Mouse (Mus musculus) left cerebral cortex, postnatal 14 days (tissue): ENCODE measurements at regions not wholly inside any gene's neighbourhood (a gene's known extent, or its start where the extent isn't known, plus 50 kb on each side); places are given as distances from the start of the nearest gene placed in this dataset.
A peak's percentile ranks its signal among the peaks of the same experiment; 100 is the strongest.

Source experiments
- DNase-seq, 2 experiments: peaks; one replicate each; pipeline ENCODE4 v3.0.0; 2021 to 2022; ENCODE audit warnings: low spot score in 2 of 2, mixed read lengths in 1 of 2
- intact Hi-C: fragments of 180-260 bp; cut with DNase I; formaldehyde crosslinking; loops from one replicate; pipeline ENCODE4 v1.15.1; 2025

DNA sequence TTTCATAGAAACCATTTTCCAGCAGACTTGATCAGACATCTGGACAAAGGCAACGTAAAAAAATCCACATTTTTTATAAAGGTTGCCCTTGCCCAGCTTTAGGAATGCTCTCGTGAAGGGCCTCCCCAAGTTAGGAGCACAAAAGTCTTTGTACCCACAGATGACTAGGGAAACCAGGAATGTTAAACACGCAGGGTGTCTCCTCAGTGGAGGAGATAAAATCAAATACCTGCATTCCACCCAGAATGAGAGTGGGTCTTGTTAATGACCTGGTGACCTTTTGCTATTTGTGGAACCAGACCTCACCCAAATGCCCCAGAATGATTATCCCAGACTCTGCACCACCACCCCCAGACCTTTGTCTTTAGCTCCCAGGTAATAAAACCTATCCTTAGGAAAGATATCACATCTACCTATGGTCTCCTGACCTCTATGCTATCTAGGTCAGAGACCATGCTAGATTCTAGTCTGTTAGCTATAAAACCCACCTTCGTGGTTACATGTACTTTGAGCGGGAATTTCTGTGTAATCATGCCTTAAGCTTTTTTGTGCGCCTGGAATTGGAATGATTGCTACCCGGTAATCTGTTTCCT is 146.6 kb downstream of the Dad1 start:
- intact Hi-C loops = no loop called here
- DNase-seq = no peak

- intact Hi-C loops = no loop called here
- no peak for DNase-seq
Observed at GRCm38 (mm10) chr14:54104243-54104642, 149.7 kb downstream of the Dad1 start.

- intact Hi-C loops = no loop called here
- DNase-seq = no peak
Observed at GRCm38 (mm10) chr14:54103541-54103940, 150.4 kb downstream of the Dad1 start.

DNA sequence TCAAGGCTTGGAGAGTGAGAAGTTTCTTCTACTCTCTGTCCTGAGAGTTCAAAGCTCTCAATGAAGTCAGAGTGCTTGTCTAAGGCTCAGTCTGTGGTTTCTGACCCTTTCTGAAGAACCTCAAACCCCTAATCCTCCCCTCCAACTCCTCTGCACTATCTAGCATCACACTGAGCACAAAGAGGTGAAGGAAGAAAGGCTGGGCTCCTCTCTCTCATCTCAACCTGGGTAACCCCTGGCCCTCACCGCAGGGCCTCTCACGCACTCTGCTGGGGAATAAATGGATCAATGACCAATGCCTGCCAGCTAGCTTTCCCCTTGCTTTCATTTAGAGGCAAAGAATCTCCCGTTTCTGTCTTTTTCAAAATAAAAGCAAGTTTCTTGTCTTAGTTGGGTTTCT is 150.8 kb downstream of the Dad1 start:
- intact Hi-C loops = no loop called here
- DNase-seq = no peak

- no peak for DNase-seq
- intact Hi-C loops = no loop called here
Observed at GRCm38 (mm10) chr14:54101775-54102174, 152.1 kb downstream of the Dad1 start.

- intact Hi-C loops = no loop called here
- peak in 1 of 2 experiments; percentile 14 for DNase-seq
Observed at GRCm38 (mm10) chr14:54099360-54099759, 154.5 kb downstream of the Dad1 start.

DNA sequence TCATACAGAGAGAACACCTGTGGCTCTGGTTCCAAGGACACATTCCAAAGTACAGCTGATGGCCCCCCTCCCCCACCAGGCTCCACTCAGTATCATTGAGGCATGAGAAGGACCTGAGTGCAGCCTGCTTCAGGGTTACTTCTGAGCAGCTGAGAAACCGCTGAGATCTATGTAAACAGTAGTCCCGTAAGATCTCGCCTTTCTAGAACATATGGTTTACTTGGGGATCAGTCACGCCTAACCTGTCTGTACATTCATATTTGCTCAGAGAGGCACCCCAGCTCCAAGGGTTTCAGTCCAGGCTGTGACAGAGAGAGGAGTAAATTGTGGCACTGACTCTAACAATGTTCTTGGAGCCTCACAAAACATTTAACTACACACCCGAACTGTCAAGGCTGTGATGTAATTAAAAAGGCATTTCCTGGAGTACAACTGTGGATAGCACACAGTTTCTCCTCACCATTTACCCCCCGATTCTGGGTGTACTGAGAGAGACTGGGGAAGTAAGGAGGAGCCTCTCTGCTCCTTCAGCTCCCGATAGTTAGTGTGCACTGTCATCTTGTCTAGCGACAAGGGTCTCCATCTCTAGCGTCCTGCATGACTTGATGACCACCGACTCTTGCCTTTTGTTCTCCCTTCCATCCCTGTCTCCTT is 155.7 kb downstream of the Dad1 start:
- intact Hi-C loops = no loop called here
- no peak for DNase-seq

- no peak for DNase-seq
- intact Hi-C loops = no loop called here
Observed at GRCm38 (mm10) chr14:54097026-54097425, 156.9 kb downstream of the Dad1 start.

DNA sequence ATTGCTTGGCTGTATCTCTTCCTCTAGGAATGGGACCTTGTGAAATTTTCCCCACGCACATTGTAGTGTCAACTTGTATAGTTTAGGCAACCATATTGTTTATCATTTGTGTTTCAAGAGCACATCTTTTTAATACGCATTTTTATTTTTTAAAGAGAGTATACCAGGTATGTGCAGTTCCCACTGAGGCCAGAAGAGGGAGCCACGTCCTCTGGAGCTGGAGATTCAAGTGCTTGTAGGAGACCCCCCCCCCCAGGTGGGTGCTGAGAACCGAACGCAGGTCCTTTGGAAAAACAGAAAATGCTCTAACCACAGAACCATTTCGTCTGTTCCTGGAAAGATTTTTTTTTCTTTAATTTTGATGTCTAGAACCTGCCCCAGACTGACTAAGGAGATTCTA is 161.5 kb downstream of the Dad1 start:
- intact Hi-C loops = no loop called here

GRCm38 (mm10) chr14:54086660-54087059 is 167.2 kb downstream of the Dad1 start:
- intact Hi-C loops = no loop called here
- peak; percentile 77 to 83 for DNase-seq

More for the DNA sequence above, 161.5 kb downstream of the Dad1 start:
- no peak for DNase-seq

DNA sequence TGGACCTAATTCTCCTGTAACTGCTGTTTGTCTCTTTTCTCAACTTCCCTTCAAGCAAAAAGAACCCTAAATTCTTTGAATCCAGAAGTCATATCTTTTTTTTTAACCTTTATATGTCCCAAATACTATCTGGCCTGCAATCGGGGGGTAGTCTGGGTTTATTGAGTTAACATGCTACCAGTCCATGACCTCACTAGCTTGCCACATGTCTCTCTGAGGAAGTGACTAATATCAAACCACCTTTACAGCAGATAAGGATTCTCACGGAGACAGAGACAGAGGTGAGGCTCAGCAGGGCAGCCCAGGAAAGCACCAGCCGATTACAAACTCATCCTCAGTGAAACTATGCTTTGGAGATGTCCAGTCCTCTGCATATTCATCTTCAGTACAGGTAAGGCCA is 179.2 kb downstream of the Dad1 start:
- no peak for DNase-seq
- intact Hi-C loops = no loop called here

DNA sequence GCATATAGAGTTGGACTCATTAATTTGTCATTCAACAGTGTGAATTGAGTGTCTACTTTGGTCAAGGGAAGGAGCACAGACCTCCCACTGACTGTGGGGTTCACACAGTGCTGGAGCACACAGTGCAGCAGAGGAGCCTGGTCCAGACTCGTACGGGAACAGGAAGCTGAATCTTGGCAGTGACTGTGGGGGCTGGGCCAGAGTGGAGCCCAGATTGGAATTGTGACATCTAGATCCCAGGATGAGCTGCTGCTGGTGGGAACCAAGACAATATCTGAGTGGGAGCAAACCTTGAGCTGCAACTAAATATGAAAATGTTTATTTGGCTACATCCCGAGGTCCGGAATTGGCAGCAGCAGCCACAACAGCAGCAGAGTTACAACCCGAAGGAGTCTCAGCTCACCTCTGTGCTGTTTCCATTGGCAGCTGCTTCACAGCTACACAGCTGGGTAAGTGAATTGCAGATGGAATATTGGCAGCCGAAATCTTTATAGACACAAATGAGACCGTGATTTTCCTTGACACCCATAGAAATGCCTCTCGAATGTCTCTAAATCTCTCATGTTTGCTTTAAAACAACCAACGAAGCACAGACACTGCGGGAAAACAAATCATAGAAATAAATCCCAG is 181.5 kb downstream of the Dad1 start:
- no peak for DNase-seq
- intact Hi-C loops = no loop called here

DNA sequence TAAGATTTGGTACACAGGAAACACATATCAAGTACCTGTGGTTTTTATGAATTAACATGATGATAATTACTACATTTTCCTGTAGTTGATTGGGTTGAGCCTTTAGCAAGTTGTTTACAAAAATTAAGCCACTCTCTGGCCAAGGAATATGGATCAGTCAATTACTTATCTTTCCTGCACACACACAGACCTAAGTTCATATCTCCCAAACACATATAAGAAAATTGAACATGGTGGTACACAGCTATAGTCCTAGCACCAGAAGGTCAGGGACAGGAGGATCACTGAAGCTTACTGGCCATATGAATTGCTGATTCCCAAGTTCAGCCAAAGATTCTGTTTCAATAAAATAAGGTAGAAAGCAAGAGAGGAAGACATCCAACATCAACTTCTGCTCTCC is 183.7 kb downstream of the Dad1 start:
- DNase-seq = no peak
- intact Hi-C loops = no loop called here

DNA sequence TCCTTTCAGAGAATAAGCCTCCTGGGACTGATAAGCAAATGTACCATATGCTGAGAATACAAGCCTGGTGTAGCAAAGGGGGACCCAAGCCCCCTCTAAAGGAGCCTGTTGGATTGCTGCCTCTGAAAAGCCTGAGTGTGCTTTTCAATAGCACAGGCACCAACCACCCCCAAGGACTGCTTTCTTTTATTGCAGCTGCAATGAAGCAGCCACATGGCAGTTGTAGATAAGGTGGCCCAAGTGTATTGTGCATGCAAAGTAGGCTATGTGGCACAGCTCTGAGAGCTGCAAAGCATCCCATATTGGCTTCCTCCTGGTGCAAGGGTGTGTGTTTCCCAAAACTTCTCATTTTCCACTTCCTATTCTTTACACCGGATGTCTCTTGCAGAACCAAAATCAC is 185.2 kb downstream of the Dad1 start:
- DNase-seq = no peak
- intact Hi-C loops = loop anchor here (10.0 kb wide), 1 partner anchor 346 kb away; the partner anchor contains the start of gene Slc7a7

DNA sequence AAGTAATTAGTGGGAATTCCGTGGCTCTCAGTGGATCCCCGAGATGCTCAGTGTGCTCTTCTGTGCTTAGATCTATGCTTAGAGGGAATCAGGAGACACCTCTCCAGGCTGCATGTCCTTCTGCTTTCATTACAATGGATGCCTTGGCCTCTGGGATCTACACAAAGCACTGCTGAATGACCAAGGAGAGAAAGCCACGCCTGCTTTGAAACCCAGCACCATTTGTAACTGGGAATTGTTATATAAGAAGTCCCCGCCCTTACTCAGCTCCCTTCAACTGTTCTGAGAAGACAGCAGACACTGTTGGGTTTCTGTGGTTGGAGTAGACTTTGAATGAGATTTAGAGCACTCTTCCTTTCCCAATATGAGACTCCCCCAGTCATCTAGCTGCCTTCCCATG is 188.4 kb downstream of the Dad1 start:
- no peak for DNase-seq
- intact Hi-C loops = loop anchor here (10.0 kb wide), 1 partner anchor 349 kb away; the partner anchor contains the start of gene Slc7a7

DNA sequence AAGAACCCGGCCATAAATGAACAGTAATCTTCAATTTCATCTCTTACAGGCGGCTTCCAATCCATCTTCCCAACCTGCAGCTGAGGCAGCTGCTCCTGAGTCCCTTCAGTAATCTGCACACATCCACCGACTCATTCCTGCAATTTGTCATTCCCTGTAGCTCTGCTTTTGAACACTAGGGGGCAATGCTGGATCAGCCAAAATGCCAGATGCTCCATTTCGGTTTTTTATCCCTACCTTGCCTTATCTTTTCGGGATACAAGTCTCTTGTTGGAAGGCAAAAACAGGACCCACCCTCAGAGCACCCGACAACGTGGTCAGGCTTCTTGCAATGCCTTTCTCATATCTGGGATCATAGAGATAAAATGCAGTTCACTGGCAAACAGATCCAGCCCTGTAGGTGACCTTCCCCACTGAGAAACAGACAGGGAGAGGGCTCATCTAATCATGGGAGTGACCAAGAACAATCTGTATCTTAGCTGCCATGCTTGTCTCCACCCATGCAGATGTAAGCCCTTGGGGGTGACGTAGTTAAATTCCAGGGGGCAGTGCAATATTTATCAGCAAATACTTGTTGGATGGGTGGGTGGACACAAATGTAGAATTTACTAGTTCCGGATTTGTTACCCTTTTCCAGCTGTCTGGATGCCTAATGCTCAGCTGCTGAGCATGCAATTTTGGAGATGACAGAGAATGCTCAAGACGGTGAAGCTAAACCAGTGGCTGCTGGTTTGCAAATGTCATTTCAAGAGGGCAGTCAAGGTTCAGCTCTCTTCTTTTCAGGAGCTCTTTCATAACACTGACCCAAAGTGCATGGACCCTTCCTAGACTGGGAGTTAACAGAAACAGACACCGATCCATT is 189.1 kb downstream of the Dad1 start:
- intact Hi-C loops = loop anchor here (1.0 to 10.0 kb wide), 4 partner anchors 88 to 573 kb away; partner anchors contain the start of gene Slc7a7
- peak; percentile 93 for DNase-seq

DNA sequence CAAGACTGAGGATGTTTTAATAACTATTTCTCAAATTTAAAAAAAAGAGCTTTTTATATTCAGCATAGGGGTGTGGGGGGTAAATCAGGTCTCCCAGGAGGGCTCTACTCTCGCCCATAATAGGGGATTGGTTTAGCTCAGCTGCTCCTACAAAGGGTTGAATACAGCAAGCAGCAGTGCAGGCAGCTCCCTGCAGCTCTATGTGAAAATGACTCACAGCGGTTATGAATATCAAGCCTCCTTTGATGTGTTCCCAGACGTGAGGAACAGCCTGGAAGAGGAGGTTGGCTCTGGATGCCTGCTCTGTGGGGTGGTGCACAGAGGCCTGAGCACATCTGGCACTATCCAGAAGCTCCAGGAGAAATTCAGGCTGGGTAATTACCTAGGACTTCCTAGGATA is 192.3 kb downstream of the Dad1 start:
- intact Hi-C loops = loop anchor here (5.0 to 10.0 kb wide), 3 partner anchors 166 to 576 kb away; partner anchors contain the start of gene Slc7a7
- peak; percentile 43 to 66 for DNase-seq

DNA sequence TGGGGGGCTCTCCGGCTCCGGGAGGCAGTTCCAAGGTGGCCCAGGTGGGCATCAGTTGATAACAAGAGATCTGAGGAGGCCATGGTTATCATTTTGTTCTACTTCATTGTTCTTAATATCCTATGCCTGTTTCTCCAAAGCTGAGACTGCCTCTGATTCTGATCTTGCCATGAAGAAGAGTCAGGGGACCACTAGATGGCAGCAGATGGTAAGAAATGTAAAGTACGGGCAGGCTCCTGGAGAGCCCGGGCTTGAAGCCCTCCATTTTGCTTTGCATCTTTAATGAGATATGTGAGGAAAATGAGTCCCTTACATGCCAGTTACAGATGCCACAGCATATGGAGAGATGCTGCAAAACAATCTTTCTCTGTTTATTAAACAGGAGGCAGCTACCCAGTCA is 194.1 kb downstream of the Dad1 start:
- intact Hi-C loops = loop anchor here (5.0 to 10.0 kb wide), 4 partner anchors 168 to 578 kb away; partner anchors contain the start of gene Slc7a7
- peak; percentile 93 to 95 for DNase-seq

- intact Hi-C loops = loop anchor here (5.0 kb wide), 1 partner anchor 177 kb away; no protein-coding TSS in a partner anchor
- no peak for DNase-seq
Observed at GRCm38 (mm10) chr14:54059096-54059495, 194.8 kb downstream of the Dad1 start.

DNA sequence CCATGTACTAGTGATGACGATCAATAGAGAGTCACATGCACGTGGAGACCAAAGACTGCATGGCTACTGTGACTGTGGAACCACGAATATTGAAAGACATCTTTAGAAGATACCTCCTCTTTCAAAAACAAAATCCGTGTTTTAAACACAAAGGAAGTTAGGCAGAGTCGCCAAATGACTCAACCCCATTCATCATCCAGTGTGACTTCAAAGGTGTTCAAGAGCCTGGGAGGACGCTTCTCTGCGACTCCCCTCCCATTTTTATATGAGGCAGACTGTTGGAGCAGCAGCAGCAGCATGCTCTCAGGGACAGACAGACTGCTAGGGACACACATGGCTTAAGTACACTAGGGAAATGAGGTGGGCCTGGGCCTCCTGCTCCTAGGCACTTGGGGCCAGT is 197.2 kb downstream of the Dad1 start:
- intact Hi-C loops = loop anchor here (5.0 kb wide), 1 partner anchor 174 kb away; no protein-coding TSS in a partner anchor
- no peak for DNase-seq
